Mouse (Mus musculus): ENCODE data around the gene Galnt16.

Gene Galnt16

GRCm38 (mm10) chr12:80654659-80655025, 136.6 kb downstream of the Galnt16 start:
- in situ Hi-C loops (cut with MboI; ENCODE audit: low sequenced_read_pairs), result no loop called here

GRCm38 (mm10) chr12:80658661-80659060, 140.6 kb downstream of the Galnt16 start:
- in situ Hi-C loops (cut with MboI; ENCODE audit: low sequenced_read_pairs), result no loop called here

DNA sequence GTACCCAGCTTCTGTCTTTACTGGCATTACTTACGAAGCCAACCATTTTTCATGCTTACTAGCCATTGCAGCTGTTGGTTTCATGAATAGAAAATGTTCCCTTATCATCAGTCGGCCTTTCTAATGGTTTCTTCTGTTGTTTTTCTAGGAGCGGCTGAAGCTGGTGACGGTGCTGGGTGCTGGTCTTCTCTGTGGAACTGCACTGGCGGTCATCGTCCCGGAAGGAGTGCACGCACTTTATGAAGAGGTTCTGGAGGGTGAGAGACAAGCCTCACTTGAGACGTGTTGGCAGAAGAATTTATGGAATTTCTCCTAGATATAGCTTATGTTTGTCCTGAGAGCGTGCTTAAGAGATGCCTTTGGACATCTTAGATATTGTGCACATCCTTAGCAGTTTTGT, 144.2 kb downstream of the Galnt16 start:
- in situ Hi-C loops (cut with MboI; ENCODE audit: low sequenced_read_pairs), result no loop called here

- in situ Hi-C loops (cut with MboI; ENCODE audit: low sequenced_read_pairs), result no loop called here
Measured at GRCm38 (mm10) chr12:80663935-80664334, 145.9 kb downstream of the Galnt16 start.

DNA sequence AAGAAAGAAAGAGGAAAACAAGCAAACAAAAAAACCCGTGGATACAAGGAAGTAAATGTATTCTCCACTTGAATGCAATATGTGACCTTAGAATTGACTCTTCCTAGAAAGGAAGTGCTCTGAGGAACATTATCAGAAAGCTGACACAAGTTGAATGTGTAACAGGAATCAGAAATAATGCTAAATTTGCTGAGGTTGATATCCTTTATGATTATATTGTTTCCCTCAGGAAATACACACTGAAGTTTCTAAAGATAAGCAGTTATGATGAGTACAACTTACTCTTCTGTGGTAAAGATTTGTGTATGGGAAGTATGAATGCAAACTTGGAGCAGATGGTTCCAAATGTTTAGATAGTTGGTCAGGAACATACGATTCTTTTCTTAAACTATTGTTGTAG, 150.3 kb downstream of the Galnt16 start:
- in situ Hi-C loops (cut with MboI; ENCODE audit: low sequenced_read_pairs), result no loop called here

- in situ Hi-C loops (cut with MboI; ENCODE audit: low sequenced_read_pairs), result no loop called here
Measured at GRCm38 (mm10) chr12:80673170-80673569, 155.1 kb downstream of the Galnt16 start.

All from CH12F3 (cell line).